Mouse (Mus musculus) erythroblast, embryonic 14.5 days (primary cell): Measurements from ENCODE around the gene Lgi4.

ENCODE experiments used
- GATA1 ChIP-seq: IDR thresholded peaks from 2 replicates; pipeline ENCODE4 v1.6.1; 2012; ENCODE audit warnings: low read length, inconsistent platforms, mixed read lengths
- TAL1 ChIP-seq: IDR thresholded peaks from 3 replicates; pipeline ENCODE4 v1.6.1; 2012; ENCODE audit warnings: low read length, inconsistent platforms, mixed read lengths

DNA sequence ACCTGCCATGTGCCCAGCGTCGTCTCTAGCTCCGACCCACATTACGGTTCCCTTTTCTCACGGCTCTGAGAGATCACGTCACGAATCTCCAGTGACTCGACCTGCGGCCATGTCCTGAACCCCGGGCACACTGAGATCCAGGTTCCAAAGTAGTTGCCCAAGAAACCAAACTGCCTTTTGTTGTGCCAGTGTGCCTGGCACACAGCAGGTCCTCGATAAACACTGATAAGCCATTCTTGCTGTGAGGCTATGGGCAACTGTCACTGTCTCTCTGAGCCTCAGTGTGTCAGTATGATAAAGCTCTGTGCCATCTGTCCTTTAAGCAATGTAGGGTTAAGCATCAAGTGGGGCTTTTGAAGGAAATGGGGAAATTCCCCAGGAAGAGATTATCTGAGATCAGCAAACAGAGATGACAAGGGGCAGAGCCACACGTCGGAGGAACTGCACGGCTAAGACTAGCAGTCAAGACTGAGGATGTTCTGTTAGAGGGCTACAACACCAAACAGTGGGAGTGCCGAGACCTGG, 51.8 kb downstream of the Lgi4 start:
- TF ChIP-seq TAL1 (no peak), GATA1 (no peak)
